Mouse (Mus musculus): ENCODE results near the gene Notch1.
A peak's percentile ranks its signal among the peaks of the same experiment; 100 is the strongest.

Notch1 gene

GRCm38 (mm10) chr2:26410931-26411411, 105.5 kb downstream of the Notch1 start:
- DNase-seq (ENCODE audit: extremely low spot score, low read depth, low spot score), result no peak

GRCm38 (mm10) chr2:26410091-26410490, 106.4 kb downstream of the Notch1 start:
- DNase-seq (ENCODE audit: extremely low spot score, low read depth, low spot score), result no peak

DNA sequence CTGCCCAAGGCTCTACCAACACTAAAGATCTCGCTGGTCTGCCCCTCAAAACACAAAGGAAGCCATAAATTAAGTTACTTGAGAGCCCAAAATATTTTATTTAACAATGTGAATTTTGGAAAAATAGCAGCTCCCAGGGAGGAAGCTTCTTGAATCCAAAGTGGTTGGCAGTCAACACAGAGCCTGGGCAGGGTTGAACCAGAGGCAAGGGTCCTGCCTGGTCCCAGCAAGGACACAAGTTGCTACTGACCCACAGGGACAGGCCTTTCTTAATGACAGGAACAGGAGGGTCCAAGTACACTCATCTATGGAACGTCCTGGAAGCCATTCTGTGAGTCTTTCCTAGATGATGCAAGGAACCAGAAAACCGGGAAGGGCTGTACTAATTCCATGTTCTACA, 107.1 kb downstream of the Notch1 start:
- no peak for DNase-seq (ENCODE audit: extremely low spot score, low read depth, low spot score)

DNA sequence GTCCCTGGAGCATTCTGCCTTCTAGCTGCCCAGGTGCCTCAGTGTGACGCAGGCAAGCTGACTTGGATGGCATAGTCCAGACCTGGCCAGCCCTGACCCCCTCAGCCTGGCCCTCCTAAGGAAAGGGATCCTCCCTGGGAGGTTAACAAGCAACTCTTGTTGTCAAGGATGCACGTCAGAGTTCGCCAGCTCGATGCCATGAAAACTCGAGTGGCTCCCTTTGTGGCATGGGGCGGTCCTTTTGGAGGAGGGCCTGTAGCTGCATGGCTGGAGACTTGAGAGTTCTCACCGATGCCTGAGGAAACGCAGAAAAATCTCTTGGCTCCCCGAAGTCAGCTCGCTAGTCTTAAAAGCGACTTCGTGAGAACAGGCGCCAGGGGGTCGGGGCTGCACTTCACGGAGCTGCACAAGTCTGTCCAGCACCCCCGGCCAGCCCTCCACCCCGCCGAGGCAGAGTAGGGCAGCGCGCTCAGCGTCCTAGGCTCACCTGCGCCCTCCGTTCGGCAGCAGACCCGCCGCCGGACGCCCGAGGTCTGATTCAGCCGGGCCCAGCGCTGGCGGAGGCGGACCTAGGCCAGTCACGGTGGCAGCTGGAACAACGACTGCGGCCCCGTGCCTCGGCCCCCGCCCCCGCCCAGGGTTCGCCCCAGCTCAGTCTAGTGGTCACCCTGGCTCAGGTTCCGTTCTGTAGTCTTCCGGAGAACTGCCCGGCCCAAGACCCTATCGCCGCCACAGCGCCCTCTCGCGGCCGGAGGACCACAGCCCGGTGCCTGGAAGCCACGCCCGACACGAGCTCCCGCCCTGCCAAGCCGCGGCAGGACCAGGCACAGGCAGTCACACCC, 107.7 kb downstream of the Notch1 start, which contains the start of gene Inpp5e:
Inpp5e (minus strand) TSS at position 689 of the 842 bp plus-strand sequence.
- DNase-seq (ENCODE audit: extremely low spot score, low read depth, low spot score), result peak; percentile 68
